ENCODE assay signal across 20 mouse cellular contexts in the genomic region with DNA sequence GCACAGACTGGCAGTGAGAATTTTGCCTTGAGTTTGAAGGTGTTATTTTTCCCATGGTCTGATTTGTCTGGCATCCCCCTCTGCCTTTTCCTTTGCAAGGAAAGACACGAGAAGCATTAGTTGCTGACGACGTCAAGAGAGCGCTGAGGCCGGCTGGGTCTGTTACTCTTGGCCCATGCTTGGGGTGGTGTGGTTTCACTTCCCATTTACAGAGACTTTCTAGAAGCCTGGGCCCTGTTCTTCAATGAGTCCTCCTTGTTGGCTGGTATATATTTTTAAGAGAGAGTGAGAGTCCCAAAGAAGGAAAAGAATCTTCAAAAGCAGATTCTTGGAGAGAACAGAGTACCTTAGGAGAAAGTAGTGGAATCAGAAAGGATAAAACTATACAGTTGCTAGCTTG.
A peak's percentile ranks its signal among the peaks of the same experiment; 100 is the strongest.
DNase-seq lines count a peak whose midpoint lies in the region; ATAC-seq lines count a peak whose summit lies in the region.
"Had no signal": no experiment of that assay in that cellular context is flagged by ENCODE, and none has a peak within 500 bp of the region (broad histone marks: within the 10 kb centered on the region; RNA-seq: fewer than 3 reads in every experiment).

No protein-coding gene starts in this region.

- peak; percentile 9 to 13 for DNase-seq in spleen, postnatal 36 days (ENCODE audit: low spot score in 2 of 2)
- DNase-seq in spleen, postnatal 14 days (ENCODE audit: low spot score in 2 of 2) = no peak
- DNase-seq in urinary bladder, adult 18-20 months (ENCODE audit: low spot score in 2 of 2) = no peak
- no peak for DNase-seq in gastrocnemius, adult 8-10 months (ENCODE audit: low spot score in 2 of 2)
- DNase-seq: adrenal gland, adult 2 months; adrenal gland, postnatal 14 days; cerebellum, adult 11 months; cerebellum, adult 2 months; cerebellum, adult 9-11 months; gastrocnemius, postnatal 10 days; gastrocnemius, postnatal 36 days; heart, adult 11 months; kidney, adult 18-20 months had no signal

- ATAC-seq in common myeloid progenitor, adult 5-6 weeks (replicated peaks; ENCODE audit: low read depth, poor library complexity, severe bottlenecking) = peak; percentile 47; the same call in 1 of the 2 replicates
- ATAC-seq in megakaryocyte, adult 5-6 weeks (ENCODE audit: poor library complexity, severe bottlenecking) = peak; percentile 75
- no peak for ATAC-seq in activated CD4-positive, CD25-positive, alpha-beta regulatory T cell, adult 4 months
- ATAC-seq: forebrain, embryonic 15.5 days; hindbrain, embryonic 16.5 days; intestine, embryonic 15.5 days; Patski had no signal

Comparison
In these comparisons a context has a peak if more than half of its experiments do, and no peak if none do; other contexts are left out.
1. DNase-seq: peak in spleen, postnatal 36 days (2 of 2); none in spleen, postnatal 14 days (0 of 2), urinary bladder, adult 18-20 months (0 of 2) and gastrocnemius, adult 8-10 months (0 of 2).